Mouse (Mus musculus) urinary bladder, postnatal 10 days (tissue): ENCODE results near the gene Optn.

Experiments used
- DNase-seq: peaks from one replicate; pipeline ENCODE4 v3.0.0; 2022; ENCODE audit warnings: low spot score

Optn gene

DNA sequence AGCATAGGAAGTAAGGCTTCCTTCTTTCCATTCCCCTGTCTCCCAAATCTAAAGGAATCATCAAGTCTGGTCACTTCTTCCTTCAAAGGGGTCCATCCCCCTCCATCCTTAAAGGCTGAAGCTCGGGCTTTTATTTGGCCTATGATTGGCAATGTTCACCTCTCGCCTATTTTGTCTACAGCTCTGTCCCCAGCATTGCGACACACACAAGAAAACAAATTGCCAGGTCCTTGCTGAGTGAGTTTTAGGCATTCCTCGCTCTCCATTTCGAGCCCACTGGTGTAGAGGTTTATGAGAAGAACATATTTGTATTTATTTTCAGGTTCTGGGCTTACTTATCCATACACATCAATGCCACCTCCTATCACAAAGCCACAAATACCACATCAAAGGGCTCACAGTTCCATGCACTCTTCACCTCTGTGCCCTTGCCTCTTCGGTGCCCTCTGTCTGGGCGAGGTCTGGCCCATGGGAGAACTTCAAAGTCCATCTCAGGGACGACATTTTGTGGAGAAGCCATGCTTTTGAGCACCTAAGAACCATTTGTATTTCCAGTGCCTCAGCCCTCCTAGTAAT, 2.6 kb downstream of the Optn start:
- no peak for DNase-seq

DNA sequence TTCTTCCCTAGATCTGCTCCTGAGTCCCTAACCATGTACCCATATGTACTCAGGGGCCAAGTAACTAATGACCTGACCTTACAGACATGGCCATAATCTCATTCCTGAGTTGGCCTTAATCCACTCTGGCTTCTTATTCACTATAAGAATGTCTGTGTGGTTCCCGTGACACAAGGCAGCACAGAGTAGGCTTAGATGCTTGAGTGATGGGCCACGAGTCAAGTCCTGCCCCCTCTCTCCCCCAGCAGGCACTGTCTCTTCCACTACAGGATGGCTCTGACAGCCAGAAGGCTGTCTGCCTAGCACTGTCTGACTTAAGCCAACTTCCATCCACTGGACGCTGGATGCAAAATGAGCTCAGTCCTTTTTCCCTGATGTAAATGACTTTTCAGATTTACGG, 3.9 kb downstream of the Optn start:
- DNase-seq, result no peak

DNA sequence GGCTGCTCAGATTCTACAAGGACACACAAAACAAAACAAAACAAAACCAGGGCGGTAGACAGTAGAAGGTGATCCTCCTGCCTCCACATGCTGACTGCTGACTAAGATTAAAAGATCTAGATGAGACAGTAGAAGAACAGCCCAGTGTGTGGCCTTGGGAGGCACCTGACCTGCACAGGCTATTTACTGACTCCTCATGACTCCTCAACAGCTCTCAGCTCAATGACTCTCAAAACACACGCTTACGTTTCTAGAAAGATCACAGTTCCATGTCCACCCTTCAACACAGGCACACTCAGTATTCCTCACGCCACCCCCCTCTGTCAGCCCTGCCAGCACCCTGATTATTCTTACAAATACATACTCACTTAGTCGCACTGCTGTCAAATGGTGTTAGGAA, 5.4 kb downstream of the Optn start:
- no peak for DNase-seq

DNA sequence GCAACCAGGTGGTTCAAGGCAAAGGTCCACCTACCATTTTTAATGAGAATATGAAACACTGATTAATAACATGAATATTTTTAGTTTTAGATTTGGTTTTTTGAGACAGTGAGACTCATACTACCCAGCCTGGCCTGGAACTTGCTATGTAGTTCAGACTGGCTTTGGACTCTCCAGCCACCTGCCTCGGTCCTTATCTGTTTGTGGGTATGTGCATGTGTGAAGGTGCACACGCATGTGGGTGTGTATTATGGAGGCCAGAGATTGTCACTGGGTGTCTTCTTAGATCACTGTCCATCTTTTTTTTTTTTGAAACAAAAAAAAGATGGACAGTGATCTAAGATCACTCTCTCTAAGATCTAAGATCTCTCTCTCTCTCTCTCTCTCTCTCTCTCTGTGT, 13.3 kb downstream of the Optn start:
- DNase-seq, result no peak

DNA sequence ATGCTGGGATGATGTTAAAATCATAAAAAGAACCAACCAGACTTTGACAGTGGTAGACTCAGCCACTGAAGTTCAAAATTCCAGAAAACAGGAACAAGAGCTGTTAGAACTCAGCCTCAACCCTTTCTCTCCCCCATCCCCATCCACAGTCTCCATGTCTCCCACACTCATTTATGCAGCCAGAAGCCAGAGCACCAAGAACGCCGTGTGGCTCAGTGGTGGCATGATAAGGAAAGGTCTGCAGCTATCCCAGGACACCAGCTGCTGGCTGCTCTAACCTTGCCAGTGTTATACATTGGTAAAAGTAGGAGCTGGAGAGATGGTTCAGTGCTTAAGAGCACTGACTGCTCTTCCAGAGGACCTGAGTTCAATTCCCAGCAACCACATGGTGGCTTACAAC, 16.8 kb downstream of the Optn start:
- no peak for DNase-seq

DNA sequence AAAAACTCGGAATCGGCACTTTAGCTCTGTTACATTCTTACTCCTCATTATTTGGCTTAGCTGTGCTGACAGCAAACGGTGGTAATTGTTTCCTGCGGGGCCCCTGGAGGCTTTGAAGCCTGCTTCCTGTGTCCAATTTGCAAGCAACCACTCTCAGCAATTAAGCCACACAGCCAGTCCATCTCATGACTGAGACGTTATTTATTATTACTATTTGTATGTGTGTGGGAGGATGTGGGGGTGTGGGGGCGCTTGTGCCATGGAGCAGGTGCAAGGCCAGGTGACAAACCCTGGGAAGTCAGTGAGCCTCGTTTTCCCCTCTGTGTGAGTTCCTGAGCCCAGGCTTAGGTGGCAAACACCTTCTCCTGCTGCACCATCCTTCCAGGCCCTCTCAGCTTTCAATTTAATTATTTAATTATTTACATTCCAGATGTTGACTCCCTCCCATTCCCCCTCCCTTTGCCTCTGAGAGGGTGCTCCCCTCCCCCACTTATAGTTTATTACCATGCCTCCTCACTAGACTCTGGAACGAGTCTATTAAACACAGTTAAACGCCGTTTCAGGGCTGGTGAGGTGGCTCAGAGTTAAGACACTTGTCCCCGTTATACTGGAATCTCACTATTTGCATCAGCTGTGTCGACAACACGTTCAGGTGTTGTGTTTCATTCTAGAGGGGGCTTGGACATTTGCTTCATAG, 18.4 kb downstream of the Optn start:
- no peak for DNase-seq

DNA sequence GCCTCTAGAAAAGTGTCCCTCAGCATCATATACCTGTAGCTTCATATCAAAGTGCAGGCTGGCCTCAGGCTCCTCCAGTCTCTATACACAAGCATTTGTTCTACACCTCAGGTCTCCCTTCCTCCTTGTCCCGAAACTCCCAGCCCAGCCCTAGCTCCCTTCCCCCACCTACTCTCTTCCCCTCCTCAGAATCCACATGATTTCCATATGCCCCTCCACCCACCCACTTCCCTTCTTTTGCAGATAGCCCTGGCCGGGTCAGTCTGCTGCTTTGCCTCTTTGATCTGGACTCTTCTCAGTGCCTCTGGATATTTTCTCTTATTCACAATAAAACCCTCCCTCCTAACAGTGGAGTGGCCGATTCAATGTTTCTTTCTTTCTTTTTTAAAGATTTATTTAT, 19.5 kb downstream of the Optn start:
- no peak for DNase-seq

DNA sequence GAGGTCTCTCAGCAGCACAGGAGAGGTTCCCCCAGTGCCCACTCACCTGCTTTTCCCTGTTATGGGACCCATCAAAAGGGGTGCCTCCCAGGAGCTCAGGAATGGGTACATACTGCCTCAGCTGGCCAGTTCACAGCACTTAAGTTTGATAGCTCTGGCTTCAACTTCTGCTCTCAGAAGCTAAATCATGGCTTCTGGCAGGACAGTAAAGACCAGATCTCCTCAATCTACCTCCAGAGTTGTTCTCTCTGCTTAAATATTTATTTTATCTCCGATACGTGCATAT, 20.4 kb downstream of the Optn start:
- no peak for DNase-seq

DNA sequence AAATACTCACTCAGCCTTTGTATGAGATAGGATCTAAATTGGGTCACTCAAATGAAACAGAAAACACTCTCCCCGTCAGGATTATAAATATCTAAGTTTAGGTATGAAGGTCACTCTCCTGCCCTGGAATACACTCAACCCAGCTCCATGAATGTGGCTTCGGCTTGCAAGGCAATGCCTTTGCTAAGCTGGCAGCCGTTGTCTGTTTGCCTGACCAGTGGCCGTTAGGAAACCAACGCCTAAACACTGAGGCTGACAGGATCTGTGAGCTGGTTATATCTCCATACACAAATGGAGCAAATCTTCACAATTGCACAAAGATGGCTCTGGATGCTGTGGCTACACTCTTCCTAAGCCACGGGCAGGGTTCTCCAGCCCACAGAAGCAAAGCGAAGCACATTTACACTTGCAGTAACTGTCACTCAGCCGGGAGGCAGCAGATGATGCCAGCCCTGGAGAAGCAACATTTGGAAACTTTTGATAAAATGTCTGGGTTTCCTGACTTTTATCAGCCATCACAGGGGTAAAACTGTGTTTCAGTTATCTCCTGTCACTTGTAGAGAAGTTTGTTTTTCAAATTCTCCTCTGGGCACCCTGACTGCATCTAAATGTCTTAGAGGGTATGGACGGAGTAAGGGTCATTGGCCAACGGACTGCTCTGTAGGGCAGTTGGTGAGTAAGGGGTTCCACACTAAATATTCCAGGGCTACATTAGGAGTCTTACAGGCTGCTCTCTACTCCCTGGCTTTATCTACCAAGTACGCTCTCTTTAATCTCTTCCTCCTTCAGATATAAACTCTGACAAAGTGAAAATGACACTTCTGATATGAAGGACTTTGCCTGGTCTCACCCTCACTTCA, 21.0 kb downstream of the Optn start:
- no peak for DNase-seq

DNA sequence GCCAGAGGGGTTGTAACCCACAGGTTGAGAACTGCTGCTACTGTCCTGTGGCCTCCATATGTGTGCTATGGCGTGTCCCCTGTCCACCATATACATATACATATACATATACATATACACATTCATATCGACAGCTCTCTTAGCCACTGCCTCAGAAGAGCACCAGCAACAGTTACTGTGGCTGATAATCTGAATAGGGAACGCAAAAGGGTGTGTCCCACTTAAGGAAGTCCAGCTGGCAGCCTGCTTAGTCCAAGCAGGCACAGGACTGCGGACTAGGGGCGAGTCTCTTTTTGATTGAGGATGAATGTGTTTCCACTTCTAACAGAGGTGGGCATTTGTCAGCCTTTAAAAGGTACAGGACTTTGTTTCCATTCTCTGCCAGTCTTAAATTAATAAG, 22.0 kb downstream of the Optn start:
- DNase-seq, result no peak

DNA sequence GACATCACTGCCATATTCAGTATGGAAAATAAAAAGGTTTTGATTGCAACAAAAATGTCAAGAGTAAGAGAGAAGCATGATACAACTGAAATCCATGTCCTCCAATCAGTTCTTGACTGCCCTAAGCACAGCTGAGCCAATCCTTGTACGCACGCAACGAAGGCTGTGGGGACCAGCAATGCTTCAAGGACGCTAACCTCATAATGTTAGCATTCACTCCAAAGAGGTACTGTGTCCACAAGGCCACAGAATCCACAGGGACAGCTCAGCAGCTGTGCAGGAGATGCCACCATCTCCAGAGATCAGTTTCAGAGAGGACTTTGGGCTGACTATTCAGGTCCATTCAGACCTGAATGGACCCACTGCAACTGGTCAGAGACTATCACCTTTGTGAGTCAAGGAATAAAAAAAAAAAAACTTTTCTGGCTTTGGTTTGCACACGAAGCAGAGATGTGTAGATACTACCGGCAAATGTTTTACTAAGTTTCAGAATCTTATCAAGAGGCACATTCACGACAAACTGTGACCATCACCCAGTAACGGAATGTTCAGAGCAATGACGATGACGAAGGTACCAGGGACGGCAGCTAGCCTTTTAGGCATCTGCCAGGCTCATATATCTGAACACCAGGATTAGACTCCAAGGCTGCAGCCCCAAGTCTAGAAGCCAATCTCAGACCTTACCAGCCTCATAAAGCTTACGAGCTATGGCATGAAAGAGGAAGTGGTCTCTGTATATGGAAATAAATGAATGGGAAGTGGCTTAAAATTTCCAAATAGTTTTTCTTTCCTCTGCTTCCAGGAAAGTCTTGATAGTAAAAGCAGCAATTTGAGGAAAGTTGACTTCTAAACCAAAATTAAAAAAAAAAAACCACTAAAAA, 23.3 kb downstream of the Optn start:
- DNase-seq, result no peak

DNA sequence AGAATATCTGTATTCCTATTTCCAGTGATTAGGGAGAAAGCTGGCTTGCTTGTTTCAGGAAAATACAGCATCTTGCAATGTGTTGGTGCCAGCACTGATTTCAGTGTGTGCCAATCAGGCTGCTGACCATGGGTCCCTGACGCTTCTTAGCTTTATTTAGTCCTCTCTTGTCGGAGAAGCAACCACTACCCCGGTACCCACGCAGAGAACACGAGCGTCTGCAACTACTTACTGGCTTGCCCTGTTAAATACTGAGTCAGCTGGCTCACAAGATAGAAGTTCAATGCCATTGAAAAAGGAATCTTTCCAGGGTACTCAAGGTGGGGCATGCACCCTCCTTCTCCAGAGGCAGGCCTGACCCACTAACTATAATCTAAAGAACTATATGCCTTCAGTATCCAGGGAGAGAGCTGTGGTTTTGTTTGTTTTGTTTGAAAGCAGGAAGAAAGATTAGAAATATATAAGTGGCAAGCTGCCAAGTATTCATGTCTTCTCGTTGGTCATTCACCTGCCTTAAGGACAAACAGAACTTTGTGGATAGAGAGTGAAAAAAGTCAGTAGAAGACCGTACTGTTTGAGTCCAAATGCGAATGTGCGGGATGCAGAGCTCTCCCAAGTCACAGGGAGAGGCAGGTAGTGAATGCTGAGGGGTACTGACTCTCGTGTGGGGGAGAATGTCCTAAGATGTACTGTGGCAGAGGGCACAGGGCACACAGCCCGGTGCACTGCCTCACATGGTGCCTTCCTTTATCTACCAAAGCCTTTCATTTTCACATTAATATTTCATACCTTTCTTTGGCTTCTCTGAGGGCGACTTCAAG, 24.3 kb downstream of the Optn start:
- DNase-seq, result no peak

DNA sequence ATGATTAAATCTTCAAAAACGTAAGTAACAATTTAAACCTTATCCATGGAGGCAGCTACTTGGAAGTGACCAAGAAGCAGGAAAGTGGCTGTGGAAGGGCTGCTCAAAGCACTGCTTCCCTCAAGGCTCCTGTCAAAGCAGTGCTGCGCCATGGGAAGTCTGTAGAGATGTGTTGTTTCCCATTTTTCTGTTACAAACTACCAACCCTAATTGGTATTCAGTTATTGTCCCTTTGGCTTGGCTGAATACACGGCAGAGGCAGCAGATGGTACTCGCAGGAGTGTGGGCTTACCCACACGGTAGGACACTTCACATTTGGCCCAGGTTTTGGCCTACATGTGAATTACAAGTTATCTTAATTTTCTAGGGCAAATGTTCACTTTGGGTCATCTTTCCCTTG, 25.5 kb downstream of the Optn start:
- no peak for DNase-seq

DNA sequence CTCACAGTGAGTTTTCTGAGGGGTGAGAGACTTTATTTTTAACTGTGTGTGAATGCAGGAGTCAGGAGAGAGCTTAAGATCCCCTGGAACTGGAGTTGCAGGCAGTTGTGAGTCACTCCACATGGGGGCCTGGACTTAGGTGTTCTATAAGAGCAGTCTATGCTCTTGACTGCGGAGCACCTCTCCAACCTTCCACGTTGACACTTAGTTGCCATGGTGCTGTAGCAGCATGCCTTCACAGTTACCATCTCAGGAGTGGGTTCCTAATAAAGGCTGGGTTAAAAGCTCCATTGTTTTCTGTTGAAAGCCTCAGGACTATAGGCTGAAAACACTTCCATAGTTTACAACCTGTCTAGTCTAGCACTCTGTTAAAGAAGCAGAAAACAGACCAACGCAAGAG, 26.5 kb downstream of the Optn start:
- no peak for DNase-seq

DNA sequence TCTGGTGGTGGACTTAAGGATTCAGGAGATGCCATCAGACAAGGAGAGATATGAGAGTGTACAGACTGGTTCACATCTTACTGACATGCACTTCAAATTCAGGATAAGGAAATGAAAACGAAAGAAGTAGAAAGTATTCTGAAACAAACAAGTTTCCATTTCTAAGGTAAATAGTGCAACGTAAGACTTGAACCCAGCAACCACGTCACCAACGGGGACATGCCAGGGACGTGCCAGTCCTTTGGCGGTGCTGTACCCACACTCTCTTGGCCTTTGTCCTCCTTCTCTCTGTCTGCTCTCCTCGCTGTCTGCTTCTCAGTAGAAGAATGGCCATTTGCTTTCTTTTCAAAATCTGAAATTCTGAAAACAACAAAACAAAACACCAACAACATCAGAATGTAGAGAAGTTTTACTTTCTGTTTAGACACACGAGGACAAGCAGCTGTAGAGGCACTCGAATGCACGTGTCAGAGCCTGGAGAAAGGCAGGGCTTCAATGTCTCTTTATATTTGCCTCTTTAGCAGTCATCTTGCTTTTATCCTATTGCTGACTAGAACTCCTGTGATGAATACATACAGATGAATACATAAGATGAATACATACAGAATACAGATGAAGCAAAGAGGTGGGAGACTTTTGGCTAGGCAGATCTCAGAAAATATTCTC, 27.3 kb downstream of the Optn start:
- DNase-seq, result no peak

DNA sequence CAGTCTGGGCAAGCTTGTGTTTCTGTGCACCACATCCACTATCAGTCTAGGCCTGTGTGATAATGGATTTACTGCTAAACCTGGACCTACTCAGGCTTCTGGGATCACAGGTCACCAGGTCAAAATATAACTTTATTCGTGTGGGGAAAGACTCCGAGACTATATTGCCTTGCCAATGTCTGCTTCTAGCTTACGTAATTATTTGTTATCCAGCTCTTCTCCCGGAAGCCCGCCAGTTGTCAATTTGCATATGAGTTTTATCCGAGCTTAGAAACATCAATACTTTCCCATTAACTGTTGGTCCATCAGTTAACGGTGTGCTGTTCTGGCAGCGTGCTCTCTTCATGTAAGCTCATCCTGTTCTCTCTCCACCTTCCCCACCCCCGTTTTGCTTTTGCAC, 28.6 kb downstream of the Optn start:
- DNase-seq, result no peak

DNA sequence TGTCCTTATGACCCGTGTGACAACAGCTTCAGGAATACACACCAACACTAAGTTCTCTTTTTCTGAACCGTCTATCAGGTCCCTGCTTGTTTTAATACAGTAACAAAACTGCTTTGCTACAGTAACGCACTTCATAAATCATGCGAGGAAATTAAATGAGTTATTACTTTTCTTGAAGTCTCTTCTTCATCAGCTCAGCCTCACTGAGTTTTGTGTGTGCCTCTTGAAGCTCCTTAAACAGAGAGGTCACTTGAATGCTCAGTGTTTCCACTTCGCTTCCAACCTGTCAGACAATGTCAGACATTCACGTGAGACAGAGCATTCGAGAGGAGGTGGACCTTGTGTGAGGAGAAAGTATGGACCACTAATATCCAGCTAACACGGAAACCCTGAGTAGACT, 29.1 kb downstream of the Optn start:
- no peak for DNase-seq

DNA sequence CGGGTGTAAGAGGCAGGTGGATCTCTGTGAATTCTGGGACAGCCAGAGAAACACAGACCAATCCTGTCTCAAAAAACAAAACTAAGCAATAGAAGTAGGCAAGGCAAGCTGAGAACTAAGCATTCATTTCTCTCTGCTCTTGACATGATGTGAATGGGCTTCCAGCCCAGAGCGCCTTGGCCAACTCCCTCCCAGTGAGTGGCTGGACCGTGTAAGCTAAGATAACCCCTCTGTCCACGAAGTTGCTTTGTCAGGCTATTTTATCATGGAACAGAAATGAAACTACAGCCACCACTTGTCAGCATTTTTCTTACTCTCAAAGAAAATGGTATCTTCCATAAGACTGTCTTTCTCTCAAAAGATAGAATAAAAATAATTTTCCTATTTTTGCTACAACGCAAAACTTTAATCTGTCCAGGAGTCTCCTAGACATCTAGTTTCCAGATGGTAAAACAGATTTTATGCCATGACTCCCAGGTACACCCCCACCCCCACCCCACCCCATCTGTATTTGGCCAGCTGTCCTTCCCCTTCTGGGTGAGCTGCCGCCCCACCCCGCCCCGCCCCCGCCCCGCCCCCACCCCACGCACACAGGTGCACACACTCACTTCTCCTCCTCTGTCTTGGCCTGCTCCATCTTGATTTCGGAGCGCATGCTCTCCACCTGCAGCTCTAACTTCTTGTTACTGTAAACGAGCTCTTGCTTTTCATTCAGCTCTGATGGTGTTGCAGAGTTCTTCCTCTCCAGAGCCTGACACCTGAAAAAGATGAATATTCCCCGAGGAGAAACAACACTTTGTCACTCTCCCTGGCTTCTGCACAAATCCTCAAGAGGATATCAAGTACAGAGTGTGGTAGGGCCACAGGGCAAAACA, 30.1 kb downstream of the Optn start:
- DNase-seq, result no peak

DNA sequence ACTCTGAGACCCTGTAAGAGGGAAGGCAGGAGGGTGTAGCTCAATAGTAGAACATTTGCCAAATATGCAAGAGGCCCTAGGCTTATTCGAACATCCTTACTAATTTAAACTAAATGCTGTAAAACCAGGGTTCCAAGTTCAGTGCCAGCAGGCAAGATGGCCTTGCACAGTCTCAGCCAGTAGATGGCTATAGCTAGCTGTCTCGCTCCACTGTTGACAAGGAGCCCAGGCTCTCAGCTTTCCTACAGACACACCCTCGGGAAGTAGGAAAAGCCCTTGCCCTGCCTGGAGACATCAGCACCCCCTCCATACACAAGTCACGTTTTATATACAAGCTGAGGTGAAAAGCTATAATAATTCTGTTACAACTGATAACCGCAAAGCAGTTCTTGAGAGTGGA, 31.2 kb downstream of the Optn start:
- DNase-seq, result no peak

DNA sequence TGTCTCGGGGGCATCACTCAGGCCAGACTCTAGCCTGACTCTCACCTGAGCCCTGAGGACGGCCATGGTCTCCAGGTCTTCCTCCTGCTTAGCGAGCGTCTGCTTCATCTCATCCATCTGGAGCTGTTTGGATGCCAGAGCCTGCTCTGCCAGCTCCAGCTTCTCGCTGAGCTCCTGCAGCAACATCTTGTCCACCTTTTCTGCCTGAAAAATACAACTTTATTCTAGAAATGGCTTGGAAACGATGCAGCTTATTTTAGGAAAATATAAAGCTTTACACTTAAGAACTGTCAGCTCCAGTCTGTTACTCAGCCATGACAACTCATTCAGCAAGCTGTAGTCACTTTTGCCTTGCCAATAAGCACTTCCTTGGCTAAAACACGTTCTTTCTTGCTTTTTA, 32.6 kb downstream of the Optn start:
- DNase-seq, result no peak
